Mouse (Mus musculus) left cerebral cortex, postnatal 36 days (tissue): ENCODE measurements at regions not wholly inside any gene's neighbourhood (a gene's known extent, or its start where the extent isn't known, plus 50 kb on each side); places are given as distances from the start of the nearest gene placed in this dataset.
A peak's percentile ranks its signal among the peaks of the same experiment; 100 is the strongest.

ENCODE experiments used
- DNase-seq, 2 experiments: peaks; one replicate each; pipeline ENCODE4 v3.0.0; 2021 to 2022; ENCODE audit warnings: low spot score in 2 of 2, mixed read lengths in 1 of 2
- intact Hi-C: fragments of 180-260 bp; cut with DNase I; formaldehyde crosslinking; loops from one replicate; pipeline ENCODE4 v1.15.1; 2025

DNA sequence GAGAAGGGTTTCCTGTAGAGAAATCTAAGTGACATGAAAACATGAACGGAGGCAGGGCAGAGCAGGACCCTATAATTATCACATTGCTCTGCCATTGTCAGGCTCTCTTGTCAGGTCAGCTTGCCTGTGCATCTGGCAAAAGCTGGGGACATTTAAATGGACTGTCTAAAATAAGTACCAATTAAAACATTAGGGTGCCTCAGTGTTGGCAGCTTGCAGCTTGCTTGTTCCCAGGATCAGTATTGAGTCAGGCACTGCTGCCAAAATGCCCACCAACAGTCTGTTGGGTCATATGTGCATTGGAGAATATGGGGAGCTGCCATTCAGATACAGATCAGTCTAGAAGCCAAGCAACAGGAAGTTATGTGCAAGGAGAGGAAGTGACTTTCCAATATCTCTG lies 349.5 kb upstream of the B3gat1 start:
- intact Hi-C loops = no loop called here
- DNase-seq = no peak

DNA sequence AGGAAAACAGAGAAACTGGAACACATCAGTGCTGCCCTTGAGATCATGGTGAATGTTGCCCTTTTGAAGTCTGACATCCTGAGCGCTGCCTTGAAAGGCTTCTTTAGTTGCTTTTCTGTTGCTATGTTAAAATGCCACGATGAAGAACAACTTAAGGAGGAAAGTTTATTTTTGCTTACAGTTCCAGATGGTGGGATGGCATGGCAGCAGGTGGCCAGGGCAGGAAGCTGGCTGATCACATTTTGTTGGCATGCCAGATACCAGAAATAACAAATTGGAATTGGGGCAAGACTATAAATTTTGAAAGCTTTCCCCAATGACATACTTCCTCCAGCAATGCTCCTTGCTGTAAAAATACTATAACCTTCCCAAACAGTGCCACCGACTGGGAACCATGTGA lies 334.9 kb upstream of the B3gat1 start:
- peak in 1 of 2 experiments; percentile 5 for DNase-seq
- intact Hi-C loops = no loop called here

DNA sequence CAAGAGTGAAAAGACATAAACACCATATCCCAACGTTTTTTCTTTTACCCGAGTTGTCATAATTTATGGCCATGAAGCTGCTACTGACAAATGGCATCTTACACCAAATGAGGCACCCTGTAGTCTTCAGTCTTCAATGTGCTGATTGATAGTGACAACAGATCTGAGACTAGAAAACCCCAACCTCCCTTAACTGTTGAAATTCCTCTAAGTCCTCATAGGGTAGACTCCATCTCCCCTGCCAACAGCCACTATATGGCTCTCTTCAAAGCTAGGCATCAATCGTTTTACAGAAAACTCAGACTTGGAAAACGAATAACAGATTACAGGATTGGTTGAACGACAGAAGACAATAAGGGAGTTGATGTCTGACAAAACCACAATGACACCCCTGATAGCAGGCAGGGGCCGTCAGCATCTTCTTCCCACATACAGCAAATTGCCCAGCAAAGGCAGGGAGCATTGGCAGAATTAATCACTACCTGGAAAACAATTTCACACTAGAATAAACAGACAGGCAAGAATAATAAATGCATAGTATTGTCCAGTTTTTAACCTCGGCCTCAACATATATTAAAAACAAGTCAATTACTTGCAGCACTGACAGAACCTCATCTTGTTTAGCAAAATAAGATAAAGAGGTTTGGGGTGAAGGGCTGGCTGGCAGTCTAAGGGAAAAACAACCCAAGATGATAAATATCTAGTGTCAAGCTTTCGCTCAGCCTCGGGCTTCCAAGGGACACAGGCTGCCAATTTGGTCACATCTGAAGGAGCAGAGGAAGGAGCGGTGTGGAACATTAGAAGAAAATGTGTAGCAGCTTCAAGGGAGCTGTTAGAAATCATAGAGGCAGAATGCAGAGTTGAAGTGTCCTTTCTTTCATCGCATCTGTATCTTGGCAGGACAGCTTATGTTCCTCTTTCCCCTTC lies 310.4 kb upstream of the B3gat1 start:
- intact Hi-C loops = no loop called here

DNA sequence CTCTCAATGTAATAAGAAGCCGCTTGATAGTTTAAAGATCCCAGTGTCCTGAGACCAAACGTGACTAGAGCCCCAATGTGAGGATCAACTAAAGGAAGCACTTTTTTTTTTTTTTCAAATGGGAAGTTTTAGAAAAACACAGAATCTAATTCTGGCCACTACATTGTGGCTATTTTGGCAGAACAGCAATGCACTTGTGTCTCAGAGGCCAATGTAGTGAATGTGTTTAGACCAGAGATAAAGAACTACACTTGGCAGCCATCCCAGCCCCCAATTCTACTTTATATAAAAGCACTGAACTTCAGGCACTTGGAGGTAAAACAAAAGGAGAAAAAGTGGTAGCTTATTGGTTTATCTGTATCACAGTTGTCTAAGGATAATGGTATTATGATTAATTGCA lies 298.0 kb upstream of the B3gat1 start:
- intact Hi-C loops = no loop called here
- no peak for DNase-seq

More for the DNA sequence above, 310.4 kb upstream of the B3gat1 start:
- DNase-seq = no peak

DNA sequence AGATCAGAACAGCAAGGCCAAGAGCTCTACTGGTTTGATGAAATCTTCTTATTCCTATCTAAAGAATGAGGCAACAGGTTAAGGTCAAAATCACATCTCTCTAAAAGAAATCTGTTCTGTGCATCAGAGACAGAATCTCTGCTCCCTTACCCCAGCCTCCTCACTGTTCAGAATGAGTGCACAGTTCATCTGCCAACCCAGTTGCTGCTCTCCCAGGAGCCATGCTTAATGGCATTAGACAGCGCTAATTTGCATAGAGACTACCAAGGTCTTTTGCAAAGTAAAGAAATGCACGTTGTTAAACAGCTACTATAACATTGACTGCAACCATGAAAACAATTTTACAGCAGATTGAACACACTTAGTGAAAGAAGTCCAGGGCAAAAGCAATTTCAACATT lies 296.3 kb upstream of the B3gat1 start:
- intact Hi-C loops = no loop called here
- DNase-seq = no peak

DNA sequence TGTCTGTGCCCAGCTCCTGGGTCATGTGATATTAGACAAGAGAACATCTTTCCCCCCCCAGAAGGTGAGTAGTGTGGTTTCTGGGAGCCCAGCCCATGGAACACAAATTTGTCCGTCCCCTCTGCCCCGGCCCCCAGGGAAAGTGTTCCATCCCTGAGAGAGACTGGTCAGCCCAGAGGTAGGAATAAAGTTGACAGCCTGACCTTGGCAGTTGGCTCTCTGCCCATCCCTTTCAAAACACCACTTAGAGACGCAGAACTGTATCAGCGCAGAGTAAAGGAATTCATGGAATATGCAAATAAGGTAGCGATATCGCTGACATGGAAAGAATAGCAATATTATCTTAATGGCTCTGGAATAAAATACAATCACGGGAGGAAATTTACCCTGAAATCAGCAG lies 279.6 kb upstream of the B3gat1 start:
- no peak for DNase-seq
- intact Hi-C loops = no loop called here

DNA sequence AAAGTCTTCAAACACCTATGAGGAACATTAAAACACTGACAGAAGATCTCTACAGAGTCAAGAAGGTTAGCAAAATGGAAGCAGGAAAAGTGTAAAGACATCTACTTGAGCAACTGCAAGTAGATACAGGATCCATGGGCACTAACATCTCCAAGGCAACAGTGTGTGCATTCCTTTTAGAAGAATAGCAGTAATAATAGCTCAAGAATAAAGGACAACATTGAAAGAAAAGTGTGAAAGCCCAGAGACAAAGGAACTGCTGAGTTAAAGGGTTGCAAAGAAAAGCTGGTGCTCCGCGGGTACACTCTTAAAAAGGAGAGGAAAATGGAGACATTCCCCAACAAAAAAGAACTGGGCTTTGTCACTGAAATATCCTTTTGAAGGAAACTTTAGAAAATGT lies 272.4 kb upstream of the B3gat1 start:
- intact Hi-C loops = no loop called here
- DNase-seq = no peak

DNA sequence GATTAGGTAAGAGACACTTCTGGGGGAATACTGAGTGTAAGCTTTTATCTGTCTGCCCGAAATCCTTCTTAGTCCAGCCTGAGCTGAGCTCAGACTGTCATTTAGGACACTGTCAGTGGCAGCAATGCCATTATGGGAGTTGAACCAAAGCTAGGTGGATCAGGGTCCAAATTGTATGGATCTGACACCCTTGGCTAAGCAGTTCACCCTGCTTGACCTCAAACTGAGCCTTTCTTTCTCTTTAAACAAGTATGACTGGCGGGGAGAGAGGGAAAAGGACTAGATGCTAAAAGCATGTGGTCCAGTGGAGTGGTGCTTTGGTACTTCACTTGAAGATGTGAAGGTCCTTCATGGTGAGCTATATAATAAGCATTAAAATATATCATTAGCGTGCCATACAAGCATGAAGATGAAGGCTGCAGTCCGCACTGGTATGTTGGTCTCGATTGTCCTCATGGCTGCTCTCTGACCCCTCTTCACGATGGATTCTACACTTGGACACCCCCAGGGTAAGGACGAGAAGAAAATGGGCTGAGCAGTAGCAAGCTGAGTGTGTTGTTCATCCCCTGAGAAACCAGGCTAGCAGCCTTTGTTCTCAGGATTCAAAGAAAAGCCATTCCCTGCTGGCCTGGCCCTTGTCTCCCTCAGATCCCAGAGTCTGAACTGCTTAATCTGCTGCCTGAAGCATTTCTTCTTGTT lies 262.7 kb upstream of the B3gat1 start:
- intact Hi-C loops = no loop called here
- no peak for DNase-seq

DNA sequence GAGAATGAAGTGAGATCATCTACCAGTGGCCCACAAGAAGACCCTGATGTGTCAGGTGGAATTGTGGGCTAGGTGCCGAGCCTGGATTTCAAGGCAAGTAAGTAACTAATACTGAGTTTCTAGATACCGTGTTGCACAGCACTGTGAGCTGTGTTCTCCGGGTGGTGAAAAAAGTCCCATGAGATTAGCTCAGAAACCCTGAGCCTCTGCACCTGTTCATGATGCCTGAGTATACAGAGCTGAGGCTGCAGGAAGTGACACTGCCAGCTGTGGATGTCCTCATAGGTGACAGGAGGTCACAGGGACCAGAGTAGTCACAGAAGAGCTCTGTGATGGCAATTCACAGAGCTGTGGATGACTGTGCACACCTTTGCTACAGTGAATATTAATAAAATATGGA lies 257.2 kb upstream of the B3gat1 start:
- no peak for DNase-seq
- intact Hi-C loops = no loop called here

DNA sequence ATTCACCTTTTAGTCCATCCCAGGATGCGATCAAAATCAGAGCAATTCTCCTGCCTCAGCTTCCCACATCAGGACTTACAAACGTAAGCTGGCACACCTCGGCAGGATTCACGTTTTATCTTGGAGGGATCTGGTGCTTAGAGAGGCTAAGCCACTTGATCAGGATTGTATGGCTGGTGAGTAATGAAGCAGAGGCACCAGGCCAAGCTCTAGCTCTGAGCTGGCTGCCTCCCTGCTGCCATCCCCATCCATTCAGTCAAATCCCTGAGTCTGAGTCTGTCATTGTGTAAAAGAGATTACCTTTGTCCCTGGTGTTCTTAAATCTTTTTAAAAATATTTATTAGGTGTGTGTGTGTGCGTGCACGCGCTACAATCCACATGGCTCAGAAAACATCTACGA lies 252.6 kb upstream of the B3gat1 start:
- no peak for DNase-seq
- intact Hi-C loops = no loop called here

DNA sequence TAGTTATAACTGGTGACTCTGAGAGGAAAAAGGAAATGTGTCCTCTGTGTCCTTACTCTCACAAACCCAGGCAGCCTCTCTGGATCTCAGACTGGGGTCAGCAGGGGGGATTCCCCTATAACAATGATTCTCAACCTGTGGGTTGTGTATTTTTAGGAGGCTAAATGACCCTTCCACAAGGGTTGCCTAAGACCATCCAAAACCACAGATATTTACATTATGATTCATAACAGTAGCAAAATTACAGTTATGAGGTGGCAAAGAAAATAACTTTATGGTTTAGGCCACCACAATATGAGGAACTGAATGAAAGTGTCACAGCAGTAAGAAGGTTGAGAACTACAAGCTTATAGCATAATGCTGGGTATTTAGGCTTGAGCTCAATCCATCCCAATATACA lies 251.6 kb upstream of the B3gat1 start:
- DNase-seq = no peak
- intact Hi-C loops = no loop called here

DNA sequence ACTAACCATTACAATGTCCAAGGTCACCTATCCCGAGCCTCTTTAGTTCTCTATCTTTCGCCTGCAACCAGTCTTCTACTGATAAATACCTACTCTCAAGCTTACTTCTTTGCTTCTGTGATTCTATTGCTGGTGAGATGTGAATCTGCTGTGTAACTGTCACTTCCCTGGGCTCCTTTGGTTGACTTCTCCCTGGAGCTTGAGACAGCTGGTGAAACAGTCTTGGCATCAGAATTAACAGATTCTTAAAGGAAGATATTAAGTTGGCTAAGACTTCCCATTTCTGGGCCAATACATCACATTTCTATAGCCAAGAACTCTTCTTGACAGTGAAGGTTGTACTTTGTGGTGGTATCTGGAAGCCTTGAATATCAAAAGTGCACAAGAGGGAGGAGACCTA lies 239.8 kb upstream of the B3gat1 start:
- no peak for DNase-seq
- intact Hi-C loops = no loop called here

DNA sequence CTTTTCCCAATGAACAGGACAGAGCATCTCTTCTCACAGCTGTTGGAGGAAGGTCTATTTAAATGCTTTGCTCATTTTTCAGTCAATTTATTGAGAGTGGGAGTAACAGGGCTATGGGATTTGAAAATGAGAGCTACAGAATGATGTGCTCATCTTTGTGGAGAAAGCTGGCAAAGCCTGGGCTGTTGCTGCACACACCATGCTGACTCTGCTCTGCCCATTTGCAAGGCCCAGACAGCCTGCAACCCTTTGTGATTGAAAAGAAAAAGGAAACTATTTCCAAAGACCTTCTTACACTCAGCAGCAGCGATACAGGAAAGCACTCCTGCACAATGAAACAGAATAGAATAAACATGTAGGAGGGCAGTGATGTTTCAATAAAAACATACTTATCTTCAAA lies 231.5 kb upstream of the B3gat1 start:
- intact Hi-C loops = no loop called here
- no peak for DNase-seq

DNA sequence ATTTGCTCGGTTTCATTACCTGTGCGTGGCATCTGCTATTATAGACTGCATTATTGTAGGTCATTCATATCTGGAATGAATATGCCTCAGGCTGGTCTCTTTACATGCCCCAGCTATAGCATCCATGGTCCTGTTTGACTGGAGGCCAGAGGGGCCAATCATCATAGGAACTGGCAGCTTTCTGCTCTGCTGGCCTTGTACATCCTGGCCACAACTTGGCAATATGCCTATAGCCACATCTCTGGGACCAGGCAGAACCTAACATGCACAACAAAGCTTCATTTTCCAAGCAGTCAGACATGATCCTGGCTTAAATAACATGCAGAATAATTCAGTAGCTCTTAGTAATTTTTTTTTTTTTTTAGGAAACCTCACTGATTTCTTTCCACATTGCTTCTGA lies 227.6 kb upstream of the B3gat1 start:
- intact Hi-C loops = no loop called here
- DNase-seq = no peak

DNA sequence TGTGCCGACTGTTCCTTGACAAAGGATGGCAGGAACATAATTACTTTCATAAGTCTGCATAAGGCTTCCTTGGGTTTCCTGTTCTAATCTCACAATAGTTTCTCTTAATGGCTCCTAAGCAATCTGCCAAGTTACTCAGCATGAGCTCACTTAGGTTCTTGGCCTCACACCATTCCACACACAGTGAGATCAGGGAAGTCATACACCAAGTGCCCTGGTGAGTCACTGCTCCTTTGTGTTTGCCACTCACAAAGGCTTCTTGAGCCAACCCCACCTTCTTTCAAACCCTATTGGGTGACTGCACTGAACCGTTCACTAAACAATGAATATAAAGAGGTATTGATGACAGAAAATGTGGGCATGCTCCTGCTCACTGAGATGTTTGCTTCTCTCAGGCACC lies 214.9 kb upstream of the B3gat1 start:
- intact Hi-C loops = no loop called here
- DNase-seq = no peak

DNA sequence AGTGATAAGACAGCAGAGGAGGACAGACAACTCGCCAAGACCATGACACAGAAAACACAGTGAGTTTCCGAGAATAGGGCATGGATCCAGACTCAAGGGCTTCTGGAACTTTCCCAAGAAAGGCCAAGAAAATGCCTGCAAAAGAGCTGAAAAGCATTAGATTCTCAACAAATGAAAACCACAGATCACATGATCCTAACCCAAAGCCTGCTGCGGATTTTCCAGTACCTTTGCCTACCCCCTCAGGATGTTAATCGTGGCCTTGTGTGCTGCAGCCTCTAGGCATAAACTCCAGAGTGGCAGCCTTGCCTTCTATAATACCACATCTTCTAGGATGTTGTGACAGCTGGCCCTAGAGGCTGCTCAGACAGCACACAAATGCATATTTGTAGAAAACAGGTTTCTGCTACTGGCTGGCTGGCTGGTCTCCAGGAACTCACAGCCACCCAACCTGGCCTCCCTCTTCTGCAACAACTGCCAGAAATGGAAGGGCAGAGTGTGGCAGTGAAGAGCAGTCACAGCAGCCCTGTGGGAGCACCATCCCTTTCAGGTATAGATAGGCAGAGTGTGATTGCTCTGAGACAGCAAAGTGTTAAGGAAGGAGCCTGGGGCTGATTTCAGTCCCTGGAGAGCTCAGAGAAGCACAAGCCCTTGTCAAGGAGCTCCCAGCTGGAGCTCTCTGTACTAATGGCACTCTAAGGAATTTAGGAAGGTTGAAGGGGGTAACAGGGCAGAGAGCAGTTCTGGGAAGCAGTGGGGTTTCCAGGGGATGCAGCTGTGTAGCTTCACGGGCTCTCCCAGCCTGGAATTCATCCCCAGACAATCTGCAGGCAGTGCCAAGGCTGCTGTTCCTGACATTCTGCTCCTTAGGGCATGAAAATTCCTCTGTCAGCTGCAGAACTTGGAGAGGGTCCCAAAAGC lies 213.7 kb upstream of the B3gat1 start:
- intact Hi-C loops = no loop called here
- DNase-seq = peak in 1 of 2 experiments; percentile 12

DNA sequence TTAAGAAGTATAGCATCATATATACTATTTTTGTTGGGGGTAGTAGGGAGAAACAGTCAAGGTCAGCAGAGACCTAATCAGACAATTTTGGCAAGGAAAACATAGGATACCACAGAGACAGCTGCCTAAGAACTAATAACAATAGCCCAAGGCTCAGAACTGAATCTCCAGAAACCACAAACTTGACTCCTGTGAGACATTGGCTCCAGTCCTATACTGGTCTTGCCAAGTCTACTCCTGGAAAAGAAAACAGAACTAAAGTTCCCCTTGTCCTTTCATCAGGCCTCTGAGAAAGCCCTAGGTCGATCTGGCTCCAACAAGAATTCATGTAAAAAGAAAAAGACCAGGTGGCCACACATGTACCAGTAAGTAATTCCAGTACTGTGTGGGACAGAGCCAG lies 209.4 kb upstream of the B3gat1 start:
- no peak for DNase-seq
- intact Hi-C loops = no loop called here

DNA sequence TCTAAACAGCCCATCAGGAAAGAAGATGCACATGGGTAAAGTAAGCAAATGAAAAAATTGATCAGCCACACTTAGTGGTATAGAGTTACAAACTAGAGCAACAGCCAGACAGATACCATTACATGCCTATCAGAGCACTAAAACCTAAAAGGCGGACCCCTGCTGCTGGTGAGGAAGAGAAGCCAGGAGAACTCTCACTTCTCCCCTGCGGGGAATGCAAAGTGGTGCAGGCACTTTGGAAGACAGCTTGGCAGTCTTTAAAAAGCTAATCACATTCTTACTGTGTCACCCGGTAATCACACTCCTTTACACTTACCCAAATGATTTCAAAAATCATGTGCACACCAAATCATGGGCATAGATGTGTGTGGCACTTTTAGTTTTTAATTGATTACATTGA lies 204.8 kb upstream of the B3gat1 start:
- intact Hi-C loops = no loop called here
- no peak for DNase-seq

DNA sequence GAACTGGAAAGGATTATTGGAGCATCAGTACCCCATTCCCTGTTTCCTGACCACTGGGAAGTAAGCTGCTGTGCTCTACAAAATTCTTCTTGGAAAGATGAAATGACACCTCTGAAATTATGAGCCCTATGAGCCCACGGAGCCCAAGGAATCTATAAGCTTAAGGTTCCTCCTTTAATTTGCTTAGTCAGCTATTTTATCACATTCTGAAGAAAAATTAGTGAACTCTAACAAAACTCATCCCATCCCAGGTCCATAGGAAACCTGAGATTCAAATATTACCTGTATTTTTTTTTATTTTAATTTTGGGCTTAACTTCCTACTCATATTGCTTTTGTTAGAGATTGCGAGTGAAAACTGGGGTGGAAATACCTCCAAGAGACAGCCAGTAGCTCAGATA lies 194.5 kb upstream of the B3gat1 start:
- intact Hi-C loops = no loop called here
- no peak for DNase-seq

DNA sequence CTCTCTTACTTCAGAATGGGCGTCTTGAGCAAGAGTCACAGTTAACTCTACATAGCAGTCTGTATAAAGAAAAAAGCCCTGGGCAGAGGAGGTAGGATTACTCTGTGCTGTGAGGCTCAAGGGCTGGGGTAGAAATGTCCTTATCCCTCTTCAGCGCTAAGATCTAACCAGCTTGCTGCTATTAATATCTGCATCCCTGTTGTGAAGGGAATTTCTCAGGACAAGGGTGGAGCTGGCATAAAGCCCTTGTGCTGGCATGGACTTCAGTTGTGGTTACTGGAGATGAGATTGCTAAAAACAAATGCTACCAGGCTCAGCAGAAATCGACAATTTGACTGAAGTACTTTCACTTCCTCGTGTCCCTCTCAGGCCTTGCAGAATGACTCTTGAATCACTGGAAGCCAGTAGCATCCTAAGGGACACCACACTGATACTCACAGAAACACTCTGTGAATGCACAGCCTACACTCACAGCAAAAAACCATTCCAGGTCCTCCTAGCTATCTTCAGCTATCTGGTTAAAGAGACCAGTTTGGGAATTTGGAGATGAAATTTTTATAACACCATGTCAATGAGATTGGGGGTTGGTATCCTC lies 185.1 kb upstream of the B3gat1 start:
- intact Hi-C loops = no loop called here

More for the DNA sequence above, 185.1 kb upstream of the B3gat1 start:
- peak; percentile 23 to 25 for DNase-seq
